Mouse (Mus musculus) hindbrain, embryonic 12.5 days (tissue): ENCODE data around the gene Cacna1g. TPM values are rescaled to one million over a fixed set of nuclear protein-coding genes. Genes with fewer than 3 reads are reported as not detected.
A peak's percentile ranks its signal among the peaks of the same experiment; 100 is the strongest.
"Not testable (repeated sequence)": the region's sequence is repeated elsewhere in the genome, so short reads cannot be mapped to it uniquely, and the experiment has no call there.

Source experiments
- ATAC-seq: fragments of 200-750 bp; cut with Nextera tagmentation; 2 replicates; pipeline ENCODE4 v1.8.0; 2017; ENCODE audit warnings: moderate TSS enrichment; ENCODE audit not compliant: low FRiP score
- H3K27ac ChIP-seq: fragments of 300-500 bp; sonication (generic); 2 replicates; pipeline ENCODE4 v1.5.1; 2016; ENCODE audit warnings: mild to moderate bottlenecking
- H3K27me3 ChIP-seq: fragments of 300-500 bp; sonication (generic); 2 replicates; pipeline ENCODE4 v1.6.1; 2016; ENCODE audit warnings: mild to moderate bottlenecking
- H3K36me3 ChIP-seq: fragments of 300-500 bp; sonication (generic); 2 replicates; pipeline ENCODE4 v1.6.1; 2016; ENCODE audit warnings: mild to moderate bottlenecking
- H3K4me1 ChIP-seq: fragments of 300-500 bp; sonication (generic); 2 replicates; pipeline ENCODE4 v1.6.1; 2016
- H3K4me2 ChIP-seq: fragments of 300-500 bp; sonication (generic); replicated peaks from 2 replicates; pipeline ENCODE4 v1.6.1; 2016; ENCODE audit warnings: mild to moderate bottlenecking
- H3K4me3 ChIP-seq: fragments of 300-500 bp; sonication (generic); 2 replicates; pipeline ENCODE4 v1.5.1; 2016; ENCODE audit warnings: mild to moderate bottlenecking
- H3K9ac ChIP-seq: fragments of 300-500 bp; sonication (generic); 2 replicates; pipeline ENCODE4 v1.6.1; 2016; ENCODE audit warnings: mild to moderate bottlenecking, moderate library complexity
- H3K9me3 ChIP-seq: fragments of 300-500 bp; sonication (generic); replicated peaks from 2 replicates; pipeline ENCODE4 v1.6.1; 2016; ENCODE audit warnings: mild to moderate bottlenecking
- WGBS: fragments of 180-500 bp; shearing (Covaris S2); methylation state at CpG from one replicate; pipeline ENCODE4 v1.1.7; 2016; 5-methylcytosine and 5-hydroxymethylcytosine counted together
- polyA plus RNA-seq: library from polyadenylated mRNA; unstranded; fragments of >200 nt; fragmentation: Nextera tagmentation; extraction: Ambion mirVana; gene quantifications from 2 replicates; pipeline ENCODE4 v1.2.1, GENCODE M21; 2016

The Cacna1g gene
- polyA plus RNA-seq, 1 experiment from 2014 or later, result 21.4 TPM

DNA sequence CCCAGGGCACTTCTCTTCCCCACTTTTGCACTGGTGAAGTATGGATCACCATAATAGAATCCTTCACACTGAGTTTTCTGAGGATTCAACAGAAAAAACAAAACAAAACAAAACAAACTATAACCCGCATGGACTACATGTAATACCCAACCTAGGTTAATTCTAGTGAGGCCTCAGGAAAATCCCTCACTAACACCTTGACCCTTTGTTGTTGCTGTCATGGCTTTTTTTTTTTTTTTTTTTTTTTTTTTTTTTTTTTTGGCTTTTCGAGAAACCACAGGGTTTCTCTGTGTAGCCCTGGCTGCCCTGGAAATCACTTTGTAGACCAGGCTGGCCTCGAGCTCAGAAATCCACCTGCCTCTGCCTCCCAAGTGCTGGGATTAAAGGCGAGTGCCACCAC, 80.5 kb downstream of the Cacna1g start:
- ATAC-seq, result not testable (repeated sequence)
- WGBS, result 83% methylated on average over 4 of the region's 4 CpGs

GRCm38 (mm10) chr11:94392672-94393109, 81.3 kb downstream of the Cacna1g start, which contains the start of gene Abcc3:
Gene Abcc3, minus strand, starts transcription at chr11:94392997.
- H3K27me3 ChIP-seq, result peaks cover 30% of the 10 kb centered on the region
- WGBS, result 13% methylated on average over 20 of the region's 20 CpGs
- H3K27ac ChIP-seq, result no peak within 1 kb of the TSS
- H3K4me1 ChIP-seq, result 0 out of 2 replicates have a peak, but pooled peaks cover 8% of the 10 kb centered on the region
- peak within 1 kb of the TSS; percentile 14 for H3K4me3 ChIP-seq
- no peaks in the 10 kb centered on the region for H3K9me3 ChIP-seq
- no peak for ATAC-seq
- no peaks in the 10 kb centered on the region for H3K36me3 ChIP-seq
- peak within 1 kb of the TSS; percentile 42 for H3K4me2 ChIP-seq
- H3K9ac ChIP-seq, result no peak within 1 kb of the TSS

More for the DNA sequence above, 80.5 kb downstream of the Cacna1g start:
- not testable (repeated sequence) for H3K9me3 ChIP-seq, H3K27ac ChIP-seq, H3K4me3 ChIP-seq, H3K4me1 ChIP-seq, H3K9ac ChIP-seq, H3K36me3 ChIP-seq, H3K4me2 ChIP-seq
- H3K27me3 ChIP-seq, result peaks cover 30% of the 10 kb centered on the region

GRCm38 (mm10) chr11:94391661-94392060, 82.3 kb downstream of the Cacna1g start:
- H3K4me1 ChIP-seq, result peaks cover 10% of the 10 kb centered on the region
- ATAC-seq, result no peak
- 94% methylated on average over 10 of the region's 10 CpGs for WGBS
- no peak overlapping the region for H3K9ac ChIP-seq
- peaks cover 30% of the 10 kb centered on the region for H3K27me3 ChIP-seq
- H3K36me3 ChIP-seq, result no peaks in the 10 kb centered on the region
- H3K4me3 ChIP-seq, result no peak overlapping the region
- H3K4me2 ChIP-seq, result no peak overlapping the region
- no peaks in the 10 kb centered on the region for H3K9me3 ChIP-seq
- H3K27ac ChIP-seq, result no peak overlapping the region

GRCm38 (mm10) chr11:94390825-94391224, 83.2 kb downstream of the Cacna1g start:
- Histone ChIP-seq H3K4me2 (no peak overlapping the region), H3K9ac (no peak overlapping the region), H3K27me3 (peaks cover 30% of the 10 kb centered on the region), H3K27ac (no peak overlapping the region), H3K36me3 (no peaks in the 10 kb centered on the region), H3K4me1 (peaks cover 19% of the 10 kb centered on the region), H3K9me3 (no peaks in the 10 kb centered on the region), H3K4me3 (no peak overlapping the region)
- WGBS, result 85% methylated on average over 6 of the region's 6 CpGs
- ATAC-seq, result no peak

DNA sequence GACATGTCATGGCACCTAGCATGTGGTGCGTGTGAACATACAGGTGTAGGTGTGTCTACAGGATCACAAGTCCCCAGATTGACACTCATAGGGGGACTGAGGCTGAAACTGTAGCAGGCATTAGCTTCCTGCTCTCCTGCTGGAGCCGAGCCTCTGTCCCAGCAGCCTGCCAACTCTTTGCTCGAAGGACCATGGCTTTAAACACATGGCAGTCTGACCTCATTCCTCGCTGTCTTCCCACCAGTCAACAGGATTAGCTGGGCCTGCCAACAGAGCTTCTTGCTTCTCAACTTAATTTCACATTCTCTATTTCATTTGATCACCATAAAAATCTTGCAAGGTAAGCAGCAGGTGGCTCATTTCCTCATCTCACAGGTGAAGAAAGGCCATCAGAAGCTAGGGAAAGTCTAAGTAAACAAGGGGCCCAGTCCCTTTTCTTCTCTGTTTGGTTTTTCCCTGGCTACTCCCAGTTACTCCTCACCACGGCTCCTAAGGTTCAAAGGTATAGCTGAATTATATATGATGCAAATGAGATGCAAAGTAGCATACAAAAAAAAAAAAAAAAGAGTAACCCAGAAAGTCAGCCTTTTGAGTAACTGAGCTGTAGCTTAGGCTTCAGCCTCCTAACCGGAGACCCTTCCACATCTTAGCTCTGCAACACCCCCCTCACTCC, 84.1 kb downstream of the Cacna1g start:
- Histone ChIP-seq H3K36me3 (no peaks in the 10 kb centered on the region), H3K27ac (no peak overlapping the region), H3K9ac (no peak overlapping the region), H3K4me2 (no peak overlapping the region), H3K4me3 (no peak overlapping the region), H3K4me1 (peaks cover 25% of the 10 kb centered on the region), H3K9me3 (no peaks in the 10 kb centered on the region), H3K27me3 (peaks cover 30% of the 10 kb centered on the region)
- WGBS, result 82% methylated on average over 6 of the region's 6 CpGs
- ATAC-seq, result no peak

DNA sequence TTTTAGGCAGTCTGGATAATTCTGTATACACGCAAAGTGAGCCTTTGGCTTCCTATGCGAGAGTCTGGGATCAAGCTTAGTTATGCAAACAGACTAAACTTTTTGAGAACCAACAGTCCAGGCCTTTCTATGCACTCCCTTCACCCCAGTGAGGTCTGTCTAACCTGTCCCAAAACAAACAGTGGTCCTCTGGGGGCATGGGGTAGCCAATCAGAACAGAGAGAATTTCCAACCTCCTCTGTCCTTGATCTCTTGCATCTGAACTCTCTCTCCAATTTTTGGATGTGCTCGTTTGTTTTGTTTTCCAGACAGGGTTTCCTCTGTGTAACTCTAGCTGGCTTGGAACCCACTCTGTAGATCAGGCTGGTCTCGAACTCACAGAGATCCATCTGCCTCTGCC, 85.0 kb downstream of the Cacna1g start:
- Histone ChIP-seq H3K9me3 (no peaks in the 10 kb centered on the region), H3K27me3 (peaks cover 26% of the 10 kb centered on the region), H3K4me1 (peaks cover 25% of the 10 kb centered on the region), H3K4me2 (no peak overlapping the region), H3K36me3 (no peaks in the 10 kb centered on the region), H3K4me3 (no peak overlapping the region), H3K27ac (no peak overlapping the region), H3K9ac (no peak overlapping the region)
- WGBS, result 78% methylated on average over 4 of the region's 4 CpGs
- no peak for ATAC-seq

GRCm38 (mm10) chr11:94387756-94388155, 86.2 kb downstream of the Cacna1g start:
- Histone ChIP-seq H3K9ac (no peak overlapping the region), H3K4me3 (no peak overlapping the region), H3K9me3 (no peaks in the 10 kb centered on the region), H3K4me2 (no peak overlapping the region), H3K36me3 (no peaks in the 10 kb centered on the region), H3K4me1 (peaks cover 23% of the 10 kb centered on the region), H3K27me3 (peaks cover 16% of the 10 kb centered on the region), H3K27ac (no peak overlapping the region)
- ATAC-seq, result no peak
- 80% methylated on average over 4 of the region's 4 CpGs for WGBS

DNA sequence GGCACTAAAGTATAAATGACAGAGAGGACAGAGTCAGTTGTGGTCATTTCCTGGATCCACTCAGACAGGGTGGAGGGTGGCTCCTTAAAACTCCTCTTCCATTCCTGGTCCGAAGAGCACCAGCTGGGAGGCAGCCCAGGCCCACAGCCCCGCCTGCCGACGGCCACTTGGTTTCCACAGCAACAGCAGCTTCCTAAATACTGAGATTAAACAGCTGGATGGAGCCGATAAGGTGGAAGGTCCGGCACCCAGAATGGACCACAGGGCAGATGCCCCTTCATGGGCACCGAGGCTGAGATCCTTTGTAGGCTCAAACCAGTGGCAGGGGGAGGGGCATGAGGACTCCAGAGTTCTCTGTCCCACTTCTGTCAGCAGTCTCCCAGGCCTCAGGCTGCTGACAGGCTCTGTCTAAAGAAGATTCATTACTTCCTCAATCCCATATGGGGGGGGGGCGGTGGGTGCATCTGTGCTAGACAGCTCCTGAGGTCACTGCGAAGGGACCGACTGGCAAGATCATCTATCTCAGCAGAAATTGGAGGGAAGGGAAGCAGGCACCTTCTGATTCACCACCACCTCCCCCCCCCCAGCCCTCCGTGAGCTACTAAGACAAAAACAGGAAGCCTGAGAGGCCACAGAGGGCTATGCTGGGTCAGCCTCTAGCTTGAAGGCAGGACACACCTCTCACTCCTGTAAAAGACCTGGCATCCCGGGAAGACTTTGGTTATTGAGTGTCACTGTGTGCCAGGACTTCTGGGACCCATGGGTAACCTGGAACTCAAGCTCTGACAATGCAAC, 87.8 kb downstream of the Cacna1g start:
- peak; percentile 81 for ATAC-seq
- H3K9ac ChIP-seq, result 0 out of 2 replicates have a peak overlapping the region, but pooled peaks have one; percentile 15
- 18% methylated on average over 12 of the region's 12 CpGs for WGBS
- peaks cover under 1% of the 10 kb centered on the region; the same call in 1 of the 2 replicates for H3K27me3 ChIP-seq
- H3K4me2 ChIP-seq, result peak overlapping the region; percentile 23; the same call in 1 of the 2 replicates
- H3K27ac ChIP-seq, result 0 out of 2 replicates have a peak overlapping the region, but pooled peaks have one; percentile 18
- H3K36me3 ChIP-seq, result no peaks in the 10 kb centered on the region
- H3K4me1 ChIP-seq, result peaks cover 17% of the 10 kb centered on the region
- H3K4me3 ChIP-seq, result no peak overlapping the region
- no peaks in the 10 kb centered on the region for H3K9me3 ChIP-seq

- no peaks in the 10 kb centered on the region for H3K9me3 ChIP-seq
- H3K4me3 ChIP-seq, result no peak overlapping the region
- no peak overlapping the region for H3K9ac ChIP-seq
- no peaks in the 10 kb centered on the region for H3K27me3 ChIP-seq
- 79% methylated on average over 8 of the region's 8 CpGs for WGBS
- no peak for ATAC-seq
- H3K4me1 ChIP-seq, result no peaks in the 10 kb centered on the region; the same call in 1 of the 2 replicates
- H3K27ac ChIP-seq, result no peak overlapping the region
- H3K36me3 ChIP-seq, result no peaks in the 10 kb centered on the region
- H3K4me2 ChIP-seq, result no peak overlapping the region
Measured at GRCm38 (mm10) chr11:94379736-94380135, 94.3 kb downstream of the Cacna1g start.

- Histone ChIP-seq H3K27me3 (no peaks in the 10 kb centered on the region), H3K4me2 (no peak overlapping the region), H3K27ac (no peak overlapping the region), H3K4me3 (no peak overlapping the region), H3K9ac (no peak overlapping the region), H3K4me1 (no peaks in the 10 kb centered on the region; the same call in 1 of the 2 replicates), H3K9me3 (no peaks in the 10 kb centered on the region), H3K36me3 (no peaks in the 10 kb centered on the region)
- 17% methylated on average over 2 of the region's 2 CpGs for WGBS
- ATAC-seq, result no peak
Measured at GRCm38 (mm10) chr11:94379061-94379460, 94.9 kb downstream of the Cacna1g start.

- no peak overlapping the region for H3K9ac ChIP-seq
- ATAC-seq, result no peak
- H3K4me3 ChIP-seq, result no peak overlapping the region
- WGBS, result 89% methylated on average over 13 of the region's 13 CpGs
- H3K36me3 ChIP-seq, result no peaks in the 10 kb centered on the region
- H3K27ac ChIP-seq, result no peak overlapping the region
- no peaks in the 10 kb centered on the region; the same call in 1 of the 2 replicates for H3K27me3 ChIP-seq
- H3K4me1 ChIP-seq, result peaks cover 10% of the 10 kb centered on the region; the same call in 1 of the 2 replicates
- H3K4me2 ChIP-seq, result no peak overlapping the region
- H3K9me3 ChIP-seq, result no peaks in the 10 kb centered on the region
Measured at GRCm38 (mm10) chr11:94374276-94374948, 99.6 kb downstream of the Cacna1g start.

GRCm38 (mm10) chr11:94370809-94371208, 103.2 kb downstream of the Cacna1g start:
- no peak overlapping the region for H3K9ac ChIP-seq
- ATAC-seq, result no peak
- H3K9me3 ChIP-seq, result no peaks in the 10 kb centered on the region
- no peak overlapping the region for H3K4me2 ChIP-seq
- no peak overlapping the region for H3K27ac ChIP-seq
- H3K4me3 ChIP-seq, result no peak overlapping the region
- H3K27me3 ChIP-seq, result no peaks in the 10 kb centered on the region; the same call in 1 of the 2 replicates
- H3K36me3 ChIP-seq, result no peaks in the 10 kb centered on the region
- 0 out of 2 replicates have a peak, but pooled peaks cover 10% of the 10 kb centered on the region for H3K4me1 ChIP-seq
- 38% methylated on average over 5 of the region's 5 CpGs for WGBS
